ENCODE assay signal across 19 mouse cellular contexts in the genomic region with DNA sequence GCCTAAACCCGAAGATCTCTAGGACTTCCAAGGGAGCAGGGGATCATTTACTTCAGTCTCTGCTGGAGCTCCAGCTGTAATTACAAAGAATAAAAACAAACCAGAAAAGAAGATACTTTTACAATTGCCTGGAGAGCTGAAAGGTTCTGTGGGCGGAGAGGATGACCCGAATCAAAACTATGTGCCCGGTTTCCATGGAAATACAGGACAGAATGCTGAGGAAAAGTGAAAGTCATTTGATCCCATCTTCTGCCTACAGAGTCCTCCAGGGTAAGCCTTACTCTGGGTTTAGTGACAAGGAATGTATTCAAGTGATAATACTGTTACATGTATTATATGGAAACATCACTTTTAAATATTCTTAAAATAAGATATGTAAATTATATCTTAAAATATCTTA.
DNase-seq lines count a peak whose midpoint lies in the region; ATAC-seq and TF ChIP-seq lines count a peak whose summit lies in the region.
"Had no signal": no experiment of that assay in that cellular context is flagged by ENCODE, and none has a peak within 500 bp of the region (broad histone marks: within the 10 kb centered on the region; RNA-seq: fewer than 3 reads in every experiment).

No protein-coding gene starts in this region.

- peak; percentile 13 for DNase-seq in forebrain, embryonic 14.5 days (ENCODE audit: low spot score)
- DNase-seq in forebrain, embryonic 10.5 days (ENCODE audit: extremely low spot score, low spot score) = no peak
- DNase-seq in kidney, postnatal 0 days (ENCODE audit: low spot score) = peak; percentile 65
- DNase-seq in kidney, postnatal 4 days = no peak
- DNase-seq in brain, embryonic 14.5 days (ENCODE audit: low read depth) = peak; percentile 34
- DNase-seq in spleen, adult 12 weeks (ENCODE audit: low spot score) = no peak
- DNase-seq in left cerebral cortex, postnatal 10 days (ENCODE audit: extremely low spot score in 1 of 2, low spot score in 2 of 2) = no peak
- DNase-seq: adrenal gland, postnatal 10 days; cerebellum, adult 18-20 months; cerebellum, postnatal 10 days; gastrocnemius, postnatal 36 days; heart, adult 11 months; heart, postnatal 36 days; kidney, adult 11 months had no signal

- intact Hi-C loops in left cerebral cortex, postnatal 10 days (cut with DNase I) = no loop called here

- no peaks in the 10 kb centered on the region for H3K27me3 ChIP-seq in forebrain, embryonic 14.5 days (replicated peaks; ENCODE audit: control insufficient read depth, insufficient read depth, low read length)
- no peaks in the 10 kb centered on the region for H3K27me3 ChIP-seq in forebrain, embryonic 10.5 days (ENCODE audit: poor library complexity, severe bottlenecking)
- no peaks in the 10 kb centered on the region for H3K27me3 ChIP-seq in kidney, postnatal 0 days (ENCODE audit: insufficient read depth, low read length)
- no peaks in the 10 kb centered on the region for H3K27me3 ChIP-seq in myocyte (ENCODE audit: control insufficient read depth, insufficient read depth, insufficient read length)
- H3K27me3 ChIP-seq: forebrain, embryonic 13.5 days; heart, embryonic 13.5 days; hindbrain, embryonic 13.5 days had no signal

- H3K79me2 ChIP-seq in myocyte (ENCODE audit: control insufficient read depth, insufficient read depth) = no peaks in the 10 kb centered on the region

- TF ChIP-seq CTCF in kidney, postnatal 0 days (IDR thresholded peaks at IDR 0.05; ENCODE audit: low read depth) = no peak
- TF ChIP-seq CTCF in brain, embryonic 14.5 days (IDR thresholded peaks at IDR 0.05; ENCODE audit: borderline replicate concordance, extremely low read depth, insufficient read depth, insufficient read length) = no peak

- no peaks in the 10 kb centered on the region for H3K4me1 ChIP-seq in forebrain, embryonic 14.5 days (ENCODE audit: control insufficient read depth, insufficient read depth, low read length)
- H3K4me1 ChIP-seq in forebrain, embryonic 10.5 days = no peaks in the 10 kb centered on the region
- H3K4me1 ChIP-seq in kidney, postnatal 0 days (replicated peaks; ENCODE audit: insufficient read depth, low read length) = no peaks in the 10 kb centered on the region
- H3K4me1 ChIP-seq: forebrain, embryonic 13.5 days; hindbrain, embryonic 13.5 days had no signal

- H3ac ChIP-seq in myocyte (ENCODE audit: control insufficient read depth, insufficient read length) = no peak overlapping the region

- no peak overlapping the region for H3K4me3 ChIP-seq in forebrain, embryonic 14.5 days (ENCODE audit: low read depth, low read length)
- H3K4me3 ChIP-seq in forebrain, embryonic 10.5 days = no peak overlapping the region
- no peak overlapping the region for H3K4me3 ChIP-seq in kidney, postnatal 0 days (replicated peaks; ENCODE audit: low read depth, low read length)
- no peak overlapping the region for H3K4me3 ChIP-seq in myocyte
- H3K4me3 ChIP-seq: forebrain, embryonic 13.5 days; heart, embryonic 13.5 days; hindbrain, embryonic 13.5 days had no signal

- no peak overlapping the region for H3K27ac ChIP-seq in forebrain, embryonic 14.5 days (ENCODE audit: low read depth, low read length)
- no peak overlapping the region for H3K27ac ChIP-seq in forebrain, embryonic 10.5 days
- no peak overlapping the region for H3K27ac ChIP-seq in kidney, postnatal 0 days
- H3K27ac ChIP-seq: forebrain, embryonic 13.5 days; heart, embryonic 13.5 days; hindbrain, embryonic 13.5 days; hindbrain, postnatal 0 days had no signal

- H3K9me3 ChIP-seq in forebrain, embryonic 14.5 days (replicated peaks; ENCODE audit: control insufficient read depth, low read length) = no peaks in the 10 kb centered on the region
- no peaks in the 10 kb centered on the region for H3K9me3 ChIP-seq in forebrain, embryonic 10.5 days
- H3K9me3 ChIP-seq in kidney, postnatal 0 days (replicated peaks; ENCODE audit: low read length) = no peaks in the 10 kb centered on the region
- H3K9me3 ChIP-seq: forebrain, embryonic 13.5 days; heart, embryonic 13.5 days; hindbrain, embryonic 13.5 days had no signal

- H3K4me2 ChIP-seq in forebrain, embryonic 14.5 days (ENCODE audit: low read length) = no peak overlapping the region
- no peak overlapping the region for H3K4me2 ChIP-seq in kidney, postnatal 0 days (ENCODE audit: low read length)
- H3K4me2 ChIP-seq in myocyte (ENCODE audit: low read depth) = peak overlapping the region; percentile 55
- H3K4me2 ChIP-seq: forebrain, embryonic 13.5 days; heart, embryonic 13.5 days; hindbrain, embryonic 13.5 days had no signal

- TF ChIP-seq POLR2A in brain, embryonic 14.5 days (IDR thresholded peaks at IDR 0.05; ENCODE audit: borderline replicate concordance, extremely low read depth, insufficient read depth, insufficient read length, poor library complexity, severe bottlenecking) = no peak
- no peak for TF ChIP-seq POLR2A in myocyte (IDR thresholded peaks at IDR 0.05; ENCODE audit: insufficient read length, low read depth)

- ATAC-seq in forebrain, embryonic 14.5 days = no peak
- no peak for ATAC-seq in kidney, postnatal 0 days (replicated peaks; ENCODE audit: low FRiP score, low read depth)
- ATAC-seq: forebrain, embryonic 13.5 days; hindbrain, postnatal 0 days had no signal

- 57% methylated on average over 4 of the region's 4 CpGs for WGBS in forebrain, embryonic 14.5 days
- WGBS in forebrain, embryonic 10.5 days = 64% methylated on average over 4 of the region's 4 CpGs
- WGBS in kidney, postnatal 0 days = 38% methylated on average over 4 of the region's 4 CpGs

- no peaks in the 10 kb centered on the region for H3K36me3 ChIP-seq in forebrain, embryonic 14.5 days (ENCODE audit: control insufficient read depth, insufficient read depth, low read length)
- no peaks in the 10 kb centered on the region for H3K36me3 ChIP-seq in forebrain, embryonic 10.5 days (replicated peaks)
- H3K36me3 ChIP-seq in kidney, postnatal 0 days (ENCODE audit: insufficient read depth, low read length) = no peaks in the 10 kb centered on the region
- no peaks in the 10 kb centered on the region for H3K36me3 ChIP-seq in myocyte (ENCODE audit: control insufficient read depth, insufficient read depth)
- H3K36me3 ChIP-seq: heart, embryonic 13.5 days; hindbrain, embryonic 13.5 days had no signal

- H3K9ac ChIP-seq in forebrain, embryonic 14.5 days (ENCODE audit: low read length) = no peak overlapping the region
- no peak overlapping the region for H3K9ac ChIP-seq in kidney, postnatal 0 days (ENCODE audit: low read depth, low read length)
- H3K9ac ChIP-seq: forebrain, embryonic 13.5 days; heart, embryonic 13.5 days; hindbrain, embryonic 13.5 days had no signal

TF ChIP-seq in myocyte, 11 proteins besides CTCF, POLR2A, EP300 and RAD21:
- TF ChIP-seq USF1 (IDR thresholded peaks at IDR 0.05; ENCODE audit: low read depth) (no peak), POLR2AphosphoS2 (IDR thresholded peaks at IDR 0.05; ENCODE audit: insufficient read length, low read depth) (no peak), E2F4 (IDR thresholded peaks at IDR 0.05; ENCODE audit: insufficient read depth) (no peak), REST (IDR thresholded peaks at IDR 0.05; ENCODE audit: insufficient read depth, insufficient read length) (no peak), TCF3 (IDR thresholded peaks at IDR 0.05; ENCODE audit: insufficient read length, low read depth) (no peak), CEBPB (IDR thresholded peaks at IDR 0.05; ENCODE audit: insufficient read depth, poor library complexity, severe bottlenecking) (no peak), MAX (IDR thresholded peaks at IDR 0.05; ENCODE audit: low read depth) (no peak), MYOG (IDR thresholded peaks at IDR 0.05; ENCODE audit: control insufficient read depth in 1 of 3, insufficient read depth in 1 of 3, insufficient read length in 2 of 3, low read depth in 2 of 3) (no peak), MYOD1 (IDR thresholded peaks at IDR 0.05; ENCODE audit: control insufficient read depth in 1 of 3, insufficient read length in 2 of 3, low read depth in 2 of 3) (no peak)
TF ChIP-seq in myocyte: peak in this region for 0.

Comparison
In these comparisons a context has a peak if more than half of its experiments do, and no peak if none do; other contexts are left out.
1. DNase-seq: peak in forebrain, embryonic 14.5 days (single experiment), kidney, postnatal 0 days (single experiment) and brain, embryonic 14.5 days (single experiment); none in forebrain, embryonic 10.5 days (single experiment), kidney, postnatal 4 days (0 of 2), spleen, adult 12 weeks (single experiment) and left cerebral cortex, postnatal 10 days (0 of 2).